Mouse (Mus musculus): ENCODE measurements around the gene Hmgn2.

DNA sequence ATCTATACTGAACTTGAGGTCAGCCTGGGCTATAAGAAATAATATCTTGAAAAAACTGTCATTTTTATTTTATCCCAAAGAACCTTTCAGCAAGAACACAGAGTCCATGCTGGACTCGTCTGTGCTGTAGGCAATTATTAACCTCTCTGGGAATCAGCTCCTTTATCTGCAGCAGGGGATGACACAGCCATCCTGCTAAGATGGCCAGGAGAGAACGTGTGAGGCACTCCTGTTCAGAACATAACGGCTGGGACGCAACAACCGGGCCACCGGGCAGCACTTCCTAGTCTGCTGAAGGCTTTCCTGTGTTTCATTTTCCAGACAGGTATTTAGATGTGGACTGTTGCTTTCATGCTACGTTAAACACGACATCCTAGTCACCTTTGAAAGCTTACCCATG lies 26.2 kb upstream of the Hmgn2 start:
- TF ChIP-seq POLR2A (IDR thresholded peaks at IDR 0.05; ENCODE audit: control insufficient read depth, extremely low read depth, insufficient read depth, low read length, poor library complexity) (no peak), CTCF (IDR thresholded peaks at IDR 0.05; ENCODE audit: borderline replicate concordance, control insufficient read depth, extremely low read depth, insufficient read depth, low read length, poor library complexity) (no peak)
